ENCODE assay signal across 8 mouse cellular contexts in the genomic region with DNA sequence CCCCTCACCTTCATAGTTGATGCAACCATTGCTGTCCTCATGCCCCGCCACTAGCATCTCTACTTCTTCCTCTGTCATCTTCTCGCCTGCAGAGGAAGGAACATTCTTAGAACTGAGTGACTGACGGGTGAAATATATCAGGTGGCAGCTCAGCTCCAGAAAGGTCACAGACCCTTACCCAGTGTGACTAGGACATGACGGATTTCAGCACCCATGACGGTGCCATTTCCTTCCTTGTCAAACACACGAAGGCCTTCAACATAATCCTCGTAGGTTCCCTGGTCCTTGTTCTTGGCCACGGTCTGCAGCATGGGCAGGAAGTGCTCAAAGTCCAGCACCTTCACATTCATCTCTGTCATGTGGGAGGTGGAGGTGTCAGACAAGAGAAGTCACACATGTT. TPM values are rescaled to one million over a fixed set of nuclear protein-coding genes. Genes with fewer than 3 reads are reported as not detected.
DNase-seq lines count a peak whose midpoint lies in the region; ATAC-seq and TF ChIP-seq lines count a peak whose summit lies in the region.
"Not testable (repeated sequence)": the region's sequence is repeated elsewhere in the genome, so short reads cannot be mapped to it uniquely, and the experiment has no call there.

No protein-coding gene starts in this region.

- not testable (repeated sequence) for H3K9me3 ChIP-seq in E14TG2a.4 (ENCODE audit: low read length); embryonic facial prominence, embryonic 11.5 days (replicated peaks; ENCODE audit: control insufficient read depth, low read length); forebrain, postnatal 0 days (ENCODE audit: low read length); hindbrain, embryonic 12.5 days (replicated peaks); kidney, embryonic 14.5 days (ENCODE audit: control insufficient read depth, low read length); liver, embryonic 12.5 days (replicated peaks); midbrain, embryonic 11.5 days (ENCODE audit: control insufficient read depth, low read length)

- H3K27me3 ChIP-seq in E14TG2a.4 (ENCODE audit: insufficient read depth, low read length); embryonic facial prominence, embryonic 11.5 days (ENCODE audit: control insufficient read depth, insufficient read depth, low read length); forebrain, postnatal 0 days (ENCODE audit: insufficient read depth, low read length); hindbrain, embryonic 12.5 days; kidney, embryonic 14.5 days (ENCODE audit: control insufficient read depth, insufficient read depth, low read length); liver, embryonic 12.5 days (replicated peaks); midbrain, embryonic 11.5 days (ENCODE audit: control insufficient read depth, insufficient read depth, low read length): not testable (repeated sequence)

- H3K9ac ChIP-seq in embryonic facial prominence, embryonic 11.5 days (replicated peaks; ENCODE audit: low read length): not testable (repeated sequence)
- H3K9ac ChIP-seq in forebrain, postnatal 0 days: 0 out of 2 replicates have a peak overlapping the region, but pooled peaks have one; percentile 68
- peak overlapping the region; percentile 83 for H3K9ac ChIP-seq in hindbrain, embryonic 12.5 days
- peak overlapping the region; percentile 85; the same call in 1 of the 2 replicates for H3K9ac ChIP-seq in kidney, embryonic 14.5 days (ENCODE audit: low read depth, low read length)
- H3K9ac ChIP-seq in liver, embryonic 12.5 days: peak overlapping the region; percentile 88
- peak overlapping the region; percentile 90; the same call in 1 of the 2 replicates for H3K9ac ChIP-seq in midbrain, embryonic 11.5 days (ENCODE audit: low read length)

- not testable (repeated sequence) for H3K27ac ChIP-seq in embryonic facial prominence, embryonic 11.5 days (replicated peaks; ENCODE audit: low read depth, low read length); midbrain, embryonic 11.5 days (ENCODE audit: low read depth, low read length)
- peak overlapping the region; percentile 35; the same call in 1 of the 2 replicates for H3K27ac ChIP-seq in forebrain, postnatal 0 days (ENCODE audit: low read depth, low read length)
- peak overlapping the region; percentile 92 for H3K27ac ChIP-seq in hindbrain, embryonic 12.5 days
- peak overlapping the region; percentile 93; the same call in 1 of the 2 replicates for H3K27ac ChIP-seq in kidney, embryonic 14.5 days (ENCODE audit: low read depth, low read length)
- peak overlapping the region; percentile 90 for H3K27ac ChIP-seq in liver, embryonic 12.5 days
- 0 out of 2 replicates have a peak overlapping the region, but pooled peaks have one; percentile 78 for H3K27ac ChIP-seq in olfactory bulb, adult 2 months (ENCODE audit: insufficient read depth, low read depth, low read length)

- H3K36me3 ChIP-seq in E14TG2a.4 (ENCODE audit: insufficient read depth, low read length): peaks cover 60% of the 10 kb centered on the region
- H3K36me3 ChIP-seq in embryonic facial prominence, embryonic 11.5 days (replicated peaks; ENCODE audit: control insufficient read depth, insufficient read depth, low read depth, low read length): peaks cover 13% of the 10 kb centered on the region
- H3K36me3 ChIP-seq in forebrain, postnatal 0 days (ENCODE audit: insufficient read depth): peaks cover 46% of the 10 kb centered on the region
- peaks cover 50% of the 10 kb centered on the region for H3K36me3 ChIP-seq in hindbrain, embryonic 12.5 days
- peaks cover 48% of the 10 kb centered on the region for H3K36me3 ChIP-seq in kidney, embryonic 14.5 days (ENCODE audit: control insufficient read depth, insufficient read depth, low read length)
- peaks cover 54% of the 10 kb centered on the region for H3K36me3 ChIP-seq in liver, embryonic 12.5 days
- H3K36me3 ChIP-seq in midbrain, embryonic 11.5 days (ENCODE audit: control insufficient read depth, insufficient read depth, low read length): peaks cover 29% of the 10 kb centered on the region

- H3K4me3 ChIP-seq in E14TG2a.4 (replicated peaks; ENCODE audit: low read length): peak overlapping the region; percentile 98
- H3K4me3 ChIP-seq in embryonic facial prominence, embryonic 11.5 days (ENCODE audit: low read depth, low read length): peak overlapping the region; percentile 67
- peak overlapping the region; percentile 61 for H3K4me3 ChIP-seq in forebrain, postnatal 0 days (ENCODE audit: low read depth, low read length)
- H3K4me3 ChIP-seq in hindbrain, embryonic 12.5 days: peak overlapping the region; percentile 75
- peak overlapping the region; percentile 80 for H3K4me3 ChIP-seq in kidney, embryonic 14.5 days (ENCODE audit: low read length)
- peak overlapping the region; percentile 86 for H3K4me3 ChIP-seq in liver, embryonic 12.5 days
- H3K4me3 ChIP-seq in midbrain, embryonic 11.5 days (ENCODE audit: low read depth, low read length): peak overlapping the region; percentile 68
- peak overlapping the region; percentile 75 for H3K4me3 ChIP-seq in olfactory bulb, adult 2 months (ENCODE audit: insufficient read depth, low read depth, low read length)

- TF ChIP-seq POLR2A in olfactory bulb, adult 2 months (IDR thresholded peaks at IDR 0.05; ENCODE audit: insufficient read depth, low read depth, low read length): not testable (repeated sequence)

- not testable (repeated sequence) for DNase-seq in embryonic facial prominence, embryonic 11.5 days (ENCODE audit: low spot score); forebrain, postnatal 0 days; midbrain, embryonic 11.5 days (ENCODE audit: low spot score, missing footprints)

- TF ChIP-seq CTCF in E14TG2a.4 (conservative IDR thresholded peaks at IDR 0.05; ENCODE audit: low read length); forebrain, postnatal 0 days (IDR thresholded peaks at IDR 0.05; ENCODE audit: low read depth); olfactory bulb, adult 2 months (IDR thresholded peaks at IDR 0.05; ENCODE audit: insufficient read depth, low read depth, low read length): not testable (repeated sequence)

- H3K4me1 ChIP-seq in E14TG2a.4 (replicated peaks; ENCODE audit: low read depth, low read length): peaks cover 83% of the 10 kb centered on the region
- H3K4me1 ChIP-seq in embryonic facial prominence, embryonic 11.5 days (ENCODE audit: control insufficient read depth, insufficient read depth, low read length); forebrain, postnatal 0 days (ENCODE audit: insufficient read depth): not testable (repeated sequence)
- H3K4me1 ChIP-seq in hindbrain, embryonic 12.5 days: peaks cover 31% of the 10 kb centered on the region
- H3K4me1 ChIP-seq in kidney, embryonic 14.5 days (ENCODE audit: control insufficient read depth, insufficient read depth, low read length): peaks cover 22% of the 10 kb centered on the region
- peaks cover 50% of the 10 kb centered on the region for H3K4me1 ChIP-seq in liver, embryonic 12.5 days
- H3K4me1 ChIP-seq in midbrain, embryonic 11.5 days (ENCODE audit: control insufficient read depth, insufficient read depth, low read length): peaks cover 17% of the 10 kb centered on the region
- H3K4me1 ChIP-seq in olfactory bulb, adult 2 months (ENCODE audit: control insufficient read depth, insufficient read depth, low read length): peaks cover 48% of the 10 kb centered on the region

- H3K4me2 ChIP-seq in embryonic facial prominence, embryonic 11.5 days (ENCODE audit: low read depth, low read length): peak overlapping the region; percentile 73
- H3K4me2 ChIP-seq in forebrain, postnatal 0 days (ENCODE audit: low read depth): peak overlapping the region; percentile 87
- peak overlapping the region; percentile 66 for H3K4me2 ChIP-seq in hindbrain, embryonic 12.5 days (replicated peaks)
- peak overlapping the region; percentile 87 for H3K4me2 ChIP-seq in kidney, embryonic 14.5 days (replicated peaks; ENCODE audit: low read depth, low read length)
- peak overlapping the region; percentile 92 for H3K4me2 ChIP-seq in liver, embryonic 12.5 days
- H3K4me2 ChIP-seq in midbrain, embryonic 11.5 days: peak overlapping the region; percentile 80

- ATAC-seq in embryonic facial prominence, embryonic 11.5 days (replicated peaks; ENCODE audit: insufficient number of reproducible peaks, low FRiP score, low TSS enrichment, low read depth); forebrain, postnatal 0 days; hindbrain, embryonic 12.5 days (ENCODE audit: low FRiP score); kidney, embryonic 14.5 days (ENCODE audit: low FRiP score, low TSS enrichment); liver, embryonic 12.5 days; midbrain, embryonic 11.5 days (ENCODE audit: low FRiP score): not testable (repeated sequence)

- WGBS in embryonic facial prominence, embryonic 11.5 days: 77% methylated on average over 8 of the region's 8 CpGs
- 81% methylated on average over 8 of the region's 8 CpGs for WGBS in forebrain, postnatal 0 days
- 67% methylated on average over 8 of the region's 8 CpGs for WGBS in hindbrain, embryonic 12.5 days
- WGBS in kidney, embryonic 14.5 days: 41% methylated on average over 7 of the region's 8 CpGs
- whole genome bisulfite sequencing in liver, embryonic 12.5 days (ENCODE audit: insufficient replicate concordance): 58% methylated on average over 8 of the region's 8 CpGs
- 91% methylated on average over 8 of the region's 8 CpGs for WGBS in midbrain, embryonic 11.5 days
- WGBS in olfactory bulb, adult 2 months: 52% methylated on average over 8 of the region's 8 CpGs

RNA-seq across cellular contexts. Expression of gene Myl6, which starts 1.9 kb away (rescaled TPM):
- polyA plus RNA-seq in embryonic facial prominence, embryonic 11.5 days (2014; fragmentation: Nextera tagmentation; extraction: Ambion mirVana): 678 and 740 TPM in 2 replicates
- total RNA-seq in forebrain, postnatal 0 days (2014; rRNA removed): 694 and 855 TPM in 2 replicates
- 844 and 972 TPM in 2 replicates for polyA plus RNA-seq in forebrain, postnatal 0 days (2015; fragmentation: Nextera tagmentation; extraction: Ambion mirVana)
- 836 and 860 TPM in 2 replicates for polyA plus RNA-seq in hindbrain, embryonic 12.5 days (2016; fragmentation: Nextera tagmentation; extraction: Ambion mirVana)
- 921 and 980 TPM in 2 replicates for polyA plus RNA-seq in kidney, embryonic 14.5 days (2014; fragmentation: Nextera tagmentation; extraction: Ambion mirVana)
- polyA plus RNA-seq in liver, embryonic 12.5 days (2016; fragmentation: Nextera tagmentation; extraction: Ambion mirVana): 533 and 540 TPM in 2 replicates
- polyA plus RNA-seq in midbrain, embryonic 11.5 days (2014; fragmentation: Nextera tagmentation; extraction: Ambion mirVana): 683 and 746 TPM in 2 replicates
- not detected in 2 replicates for polyA plus RNA-seq in olfactory bulb, adult 2 months (2012; ENCODE audit: insufficient read depth, insufficient read length, low replicate concordance, missing spikeins)

RNA-seq across cellular contexts. Expression of gene Myl6b, which starts 6.4 kb away (rescaled TPM):
- 2.3 and 2.9 TPM in 2 replicates for polyA plus RNA-seq in embryonic facial prominence, embryonic 11.5 days (2014; fragmentation: Nextera tagmentation; extraction: Ambion mirVana)
- 23.7 and 31.4 TPM in 2 replicates for total RNA-seq in forebrain, postnatal 0 days (2014; rRNA removed)
- 4.5 and 4.8 TPM in 2 replicates for polyA plus RNA-seq in forebrain, postnatal 0 days (2015; fragmentation: Nextera tagmentation; extraction: Ambion mirVana)
- polyA plus RNA-seq in hindbrain, embryonic 12.5 days (2016; fragmentation: Nextera tagmentation; extraction: Ambion mirVana): 2.9 and 3.3 TPM in 2 replicates
- 3.2 and 3.5 TPM in 2 replicates for polyA plus RNA-seq in kidney, embryonic 14.5 days (2014; fragmentation: Nextera tagmentation; extraction: Ambion mirVana)
- 1.3 and 1.6 TPM in 2 replicates for polyA plus RNA-seq in liver, embryonic 12.5 days (2016; fragmentation: Nextera tagmentation; extraction: Ambion mirVana)
- polyA plus RNA-seq in midbrain, embryonic 11.5 days (2014; fragmentation: Nextera tagmentation; extraction: Ambion mirVana): 3.4 and 3.7 TPM in 2 replicates
- polyA plus RNA-seq in olfactory bulb, adult 2 months (2012; ENCODE audit: insufficient read depth, insufficient read length, low replicate concordance, missing spikeins): not detected in 2 replicates

RNA-seq across cellular contexts. Expression of gene Smarcc2, which starts 33.0 kb away (rescaled TPM):
- 103 and 109 TPM in 2 replicates for polyA plus RNA-seq in embryonic facial prominence, embryonic 11.5 days (2014; fragmentation: Nextera tagmentation; extraction: Ambion mirVana)
- 197 and 223 TPM in 2 replicates for total RNA-seq in forebrain, postnatal 0 days (2014; rRNA removed)
- polyA plus RNA-seq in forebrain, postnatal 0 days (2015; fragmentation: Nextera tagmentation; extraction: Ambion mirVana): 117 and 134 TPM in 2 replicates
- polyA plus RNA-seq in hindbrain, embryonic 12.5 days (2016; fragmentation: Nextera tagmentation; extraction: Ambion mirVana): 195 and 215 TPM in 2 replicates
- polyA plus RNA-seq in kidney, embryonic 14.5 days (2014; fragmentation: Nextera tagmentation; extraction: Ambion mirVana): 64.8 and 96.7 TPM in 2 replicates
- 34.9 and 40.3 TPM in 2 replicates for polyA plus RNA-seq in liver, embryonic 12.5 days (2016; fragmentation: Nextera tagmentation; extraction: Ambion mirVana)
- polyA plus RNA-seq in midbrain, embryonic 11.5 days (2014; fragmentation: Nextera tagmentation; extraction: Ambion mirVana): 124 and 138 TPM in 2 replicates
- polyA plus RNA-seq in olfactory bulb, adult 2 months (2012; ENCODE audit: insufficient read depth, insufficient read length, low replicate concordance, missing spikeins): 236 and 251 TPM in 2 replicates

RNA-seq across cellular contexts. Expression of gene Esyt1, which starts 33.6 kb away (rescaled TPM):
- 12.5 and 15.8 TPM in 2 replicates for polyA plus RNA-seq in embryonic facial prominence, embryonic 11.5 days (2014; fragmentation: Nextera tagmentation; extraction: Ambion mirVana)
- total RNA-seq in forebrain, postnatal 0 days (2014; rRNA removed): 9.9 and 14.8 TPM in 2 replicates
- 4.4 and 5.3 TPM in 2 replicates for polyA plus RNA-seq in forebrain, postnatal 0 days (2015; fragmentation: Nextera tagmentation; extraction: Ambion mirVana)
- polyA plus RNA-seq in hindbrain, embryonic 12.5 days (2016; fragmentation: Nextera tagmentation; extraction: Ambion mirVana): 28.9 and 30.9 TPM in 2 replicates
- polyA plus RNA-seq in kidney, embryonic 14.5 days (2014; fragmentation: Nextera tagmentation; extraction: Ambion mirVana): 9.9 and 16.1 TPM in 2 replicates
- polyA plus RNA-seq in liver, embryonic 12.5 days (2016; fragmentation: Nextera tagmentation; extraction: Ambion mirVana): 15.0 and 16.0 TPM in 2 replicates
- 15.6 and 18.1 TPM in 2 replicates for polyA plus RNA-seq in midbrain, embryonic 11.5 days (2014; fragmentation: Nextera tagmentation; extraction: Ambion mirVana)
- polyA plus RNA-seq in olfactory bulb, adult 2 months (2012; ENCODE audit: insufficient read depth, insufficient read length, low replicate concordance, missing spikeins): not detected in 2 replicates

RNA-seq across cellular contexts. Expression of gene Zc3h10, which starts 55.5 kb away (rescaled TPM):
- polyA plus RNA-seq in embryonic facial prominence, embryonic 11.5 days (2014; fragmentation: Nextera tagmentation; extraction: Ambion mirVana): 13.6 and 15.0 TPM in 2 replicates
- 15.0 and 20.6 TPM in 2 replicates for total RNA-seq in forebrain, postnatal 0 days (2014; rRNA removed)
- 12.7 and 12.8 TPM in 2 replicates for polyA plus RNA-seq in forebrain, postnatal 0 days (2015; fragmentation: Nextera tagmentation; extraction: Ambion mirVana)
- 20.8 TPM in 2 replicates for polyA plus RNA-seq in hindbrain, embryonic 12.5 days (2016; fragmentation: Nextera tagmentation; extraction: Ambion mirVana)
- polyA plus RNA-seq in kidney, embryonic 14.5 days (2014; fragmentation: Nextera tagmentation; extraction: Ambion mirVana): 11.3 and 13.5 TPM in 2 replicates
- polyA plus RNA-seq in liver, embryonic 12.5 days (2016; fragmentation: Nextera tagmentation; extraction: Ambion mirVana): 7.7 and 8.1 TPM in 2 replicates
- polyA plus RNA-seq in midbrain, embryonic 11.5 days (2014; fragmentation: Nextera tagmentation; extraction: Ambion mirVana): 16.0 and 19.0 TPM in 2 replicates
- not detected in 2 replicates for polyA plus RNA-seq in olfactory bulb, adult 2 months (2012; ENCODE audit: insufficient read depth, insufficient read length, low replicate concordance, missing spikeins)
